Mouse (Mus musculus): ENCODE results near the gene Slc35b3. TPM values are rescaled to one million over a fixed set of nuclear protein-coding genes. Genes with fewer than 3 reads are reported as not detected.

Gene Slc35b3
- total and polyA plus RNA-seq, 3 experiments: 12.4 to 16.2 TPM; not detected in 1

GRCm38 (mm10) chr13:38892364-38892763 lies 68.3 kb downstream of the Slc35b3 start:
- no peaks in the 10 kb centered on the region; a peak in 1 of 4 replicates for H3K27me3 ChIP-seq (ENCODE audit: control insufficient read depth in 1 of 2, insufficient read depth in 2 of 2, low read length in 2 of 2)
- H3K36me3 ChIP-seq (ENCODE audit: control insufficient read depth in 1 of 2, insufficient read depth in 2 of 2, low read length in 2 of 2): no peaks in the 10 kb centered on the region
- DNase-seq (ENCODE audit: low read depth, low spot score): no peak
- H3K9ac ChIP-seq (ENCODE audit: control insufficient read depth, low read depth, low read length, poor library complexity, severe bottlenecking): no peak overlapping the region
- no peaks in the 10 kb centered on the region for H3K4me1 ChIP-seq (ENCODE audit: control insufficient read depth in 1 of 2, insufficient read depth in 2 of 2, low read length in 2 of 2)
- H3K27ac ChIP-seq (ENCODE audit: control insufficient read depth, low read depth, low read length): no peak overlapping the region
- H3K79me2 ChIP-seq (ENCODE audit: control insufficient read depth, insufficient read depth, low read length, poor library complexity): no peaks in the 10 kb centered on the region
- no peak for TF ChIP-seq MEF2A (IDR thresholded peaks at IDR 0.05; ENCODE audit: extremely low read depth, insufficient replicate concordance, low read depth, low read length, poor library complexity, severe bottlenecking)
- no peak for TF ChIP-seq GABPA (IDR thresholded peaks at IDR 0.05; ENCODE audit: low read depth, low read length)
- TF ChIP-seq TAL1 (IDR thresholded peaks at IDR 0.05; ENCODE audit: low read length): no peak
- no peak for TF ChIP-seq ZC3H11A (IDR thresholded peaks at IDR 0.05; ENCODE audit: low read depth, low read length)
- TF ChIP-seq ZKSCAN1 (IDR thresholded peaks at IDR 0.05; ENCODE audit: low read depth, low read length): no peak
- TF ChIP-seq HCFC1 (IDR thresholded peaks at IDR 0.05; ENCODE audit: low read depth, low read length): no peak
- no peak for TF ChIP-seq E2F4 (IDR thresholded peaks at IDR 0.05; ENCODE audit: borderline replicate concordance, low read depth, low read length)
- no peak for TF ChIP-seq BHLHE40 (IDR thresholded peaks at IDR 0.05; ENCODE audit: borderline replicate concordance, low read depth, low read length)
- no peak for TF ChIP-seq TBP (IDR thresholded peaks at IDR 0.05; ENCODE audit: low read depth, low read length)
- H3K4me3 ChIP-seq (ENCODE audit: control insufficient read depth in 1 of 2, insufficient read depth in 1 of 2, low read depth in 2 of 2, low read length in 2 of 2): no peak overlapping the region
- H3K9me3 ChIP-seq (replicated peaks; ENCODE audit: insufficient read depth, low read length): no peaks in the 10 kb centered on the region

Data from MEL (cell line).